Comparison of ENCODE assay signal across 28 mouse cellular contexts in the genomic region with DNA sequence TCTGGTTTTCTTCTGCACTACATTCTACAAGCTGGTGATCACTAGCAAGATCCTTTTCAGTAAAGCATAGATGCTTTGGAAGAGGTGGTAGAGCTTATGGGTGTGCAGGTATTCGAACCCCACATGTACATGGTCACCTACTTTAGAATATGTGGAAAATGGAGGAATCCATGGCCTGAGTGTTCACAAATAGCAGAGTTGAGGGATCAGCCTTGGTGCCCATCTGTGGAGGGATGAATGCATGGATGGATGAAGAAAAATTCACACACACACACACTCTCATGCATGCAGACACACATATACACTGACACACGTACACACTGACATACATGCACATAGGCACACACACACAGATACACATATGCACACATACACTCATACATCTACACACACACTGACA. TPM values are rescaled to one million over a fixed set of nuclear protein-coding genes. Genes with fewer than 3 reads are reported as not detected.
"Had no signal": no experiment of that assay in that cellular context is flagged by ENCODE, and none has a peak within 500 bp of the region (broad histone marks: within the 10 kb centered on the region; RNA-seq: fewer than 3 reads in every experiment).

No protein-coding gene starts in this region.

- ATAC-seq: forebrain, embryonic 13.5 days; forebrain, embryonic 14.5 days; forebrain, embryonic 15.5 days; forebrain, embryonic 16.5 days; forebrain, postnatal 0 days had no signal

- H3K4me2 ChIP-seq: embryonic facial prominence, embryonic 12.5 days; embryonic facial prominence, embryonic 13.5 days; embryonic facial prominence, embryonic 15.5 days; forebrain, embryonic 12.5 days; forebrain, embryonic 13.5 days; forebrain, embryonic 15.5 days had no signal

- H3K27ac ChIP-seq: embryonic facial prominence, embryonic 10.5 days; embryonic facial prominence, embryonic 12.5 days; embryonic facial prominence, embryonic 13.5 days; embryonic facial prominence, embryonic 15.5 days; forebrain, embryonic 10.5 days; forebrain, embryonic 12.5 days; forebrain, embryonic 13.5 days; forebrain, embryonic 15.5 days; gastrocnemius, adult 2 months; heart, adult 2 months had no signal

- H3K4me3 ChIP-seq: embryonic facial prominence, embryonic 10.5 days; embryonic facial prominence, embryonic 12.5 days; embryonic facial prominence, embryonic 13.5 days; embryonic facial prominence, embryonic 15.5 days; erythroblast, embryonic 14.5 days; forebrain, embryonic 10.5 days; forebrain, embryonic 12.5 days; forebrain, embryonic 13.5 days; forebrain, embryonic 15.5 days; gastrocnemius, adult 2 months; heart, adult 2 months had no signal

- H3K27me3 ChIP-seq: embryonic facial prominence, embryonic 12.5 days; embryonic facial prominence, embryonic 13.5 days; embryonic facial prominence, embryonic 15.5 days; forebrain, embryonic 12.5 days; forebrain, embryonic 13.5 days; forebrain, embryonic 15.5 days had no signal

- H3K9ac ChIP-seq: embryonic facial prominence, embryonic 12.5 days; embryonic facial prominence, embryonic 13.5 days; embryonic facial prominence, embryonic 15.5 days; forebrain, embryonic 12.5 days; forebrain, embryonic 13.5 days; forebrain, embryonic 15.5 days; forebrain, postnatal 0 days had no signal

- H3K9me3 ChIP-seq: embryonic facial prominence, embryonic 10.5 days; embryonic facial prominence, embryonic 12.5 days; embryonic facial prominence, embryonic 13.5 days; embryonic facial prominence, embryonic 15.5 days; forebrain, embryonic 10.5 days; forebrain, embryonic 12.5 days; forebrain, embryonic 13.5 days; forebrain, embryonic 15.5 days had no signal

- H3K36me3 ChIP-seq: embryonic facial prominence, embryonic 10.5 days; embryonic facial prominence, embryonic 12.5 days; embryonic facial prominence, embryonic 13.5 days; embryonic facial prominence, embryonic 15.5 days; forebrain, embryonic 10.5 days; forebrain, embryonic 12.5 days; forebrain, embryonic 15.5 days had no signal

- DNase-seq: cerebellum, adult 18-20 months; cerebellum, adult 2 months; cerebellum, adult 8-10 months; cerebellum, adult 9-10 months; cerebellum, adult 9-11 months; cerebellum, postnatal 10 days; cerebellum, postnatal 14 days; cerebellum, postnatal 25 days; cerebellum, postnatal 36 days; embryo, embryonic 11 days; forebrain, postnatal 0 days; gastrocnemius, adult 2 months; gastrocnemius, postnatal 10 days; gastrocnemius, postnatal 14 days; gastrocnemius, postnatal 25 days; gastrocnemius, postnatal 36 days; heart, adult 2 months had no signal

RNA-seq across cellular contexts. Expression of a gene that starts 27.9 kb away (rescaled TPM):
- polyA plus RNA-seq: erythroblast, embryonic 14.5 days had no signal
